Mouse (Mus musculus) heart, embryonic 15.5 days (tissue): ENCODE measurements around the gene Hmgcr. TPM values are rescaled to one million over a fixed set of nuclear protein-coding genes. Genes with fewer than 3 reads are reported as not detected.

Experiments
- ATAC-seq: fragments of 200-750 bp; cut with Nextera tagmentation; replicated peaks from 2 replicates; pipeline ENCODE4 v1.8.0; 2017; ENCODE audit warnings: low read depth, moderate TSS enrichment; ENCODE audit not compliant: insufficient number of reproducible peaks, insufficient read depth, low FRiP score
- H3K27ac ChIP-seq: fragments of 300-500 bp; sonication (generic); 2 replicates; pipeline ENCODE4 v1.5.1; 2015; ENCODE audit warnings: mild to moderate bottlenecking, inconsistent platforms
- H3K27me3 ChIP-seq: fragments of 300-500 bp; sonication (generic); 2 replicates; pipeline ENCODE4 v1.6.1; 2015; ENCODE audit warnings: inconsistent platforms
- H3K36me3 ChIP-seq: fragments of 300-500 bp; sonication (generic); 2 replicates; pipeline ENCODE4 v1.6.1; 2015; ENCODE audit warnings: mild to moderate bottlenecking, inconsistent platforms
- H3K4me1 ChIP-seq: fragments of 300-500 bp; sonication (generic); replicated peaks from 2 replicates; pipeline ENCODE4 v1.6.1; 2015; ENCODE audit warnings: inconsistent platforms
- H3K4me2 ChIP-seq: fragments of 300-500 bp; sonication (generic); 2 replicates; pipeline ENCODE4 v1.6.1; 2015; ENCODE audit warnings: inconsistent platforms, mild to moderate bottlenecking, moderate library complexity
- H3K4me3 ChIP-seq: fragments of 300-500 bp; sonication (generic); 2 replicates; pipeline ENCODE4 v1.5.1; 2015; ENCODE audit warnings: mild to moderate bottlenecking, inconsistent platforms
- H3K9ac ChIP-seq: fragments of 300-500 bp; sonication (generic); 2 replicates; pipeline ENCODE4 v1.6.1; 2015; ENCODE audit warnings: mild to moderate bottlenecking, inconsistent platforms
- H3K9me3 ChIP-seq: fragments of 300-500 bp; sonication (generic); replicated peaks from 2 replicates; pipeline ENCODE4 v1.6.1; 2016; ENCODE audit warnings: inconsistent platforms
- WGBS: fragments of 180-500 bp; shearing (Covaris S2); methylation state at CpG from one replicate; pipeline ENCODE4 v1.1.7; 2015; ENCODE audit warnings: mixed read lengths; 5-methylcytosine and 5-hydroxymethylcytosine counted together
- polyA plus RNA-seq: library from polyadenylated mRNA; unstranded; fragments of >200 nt; fragmentation: Nextera tagmentation; extraction: Ambion mirVana; gene quantifications from 2 replicates; pipeline ENCODE4 v1.2.1, GENCODE M21; 2015

The Hmgcr gene
- polyA plus RNA-seq, result 22.4 and 31.7 TPM in 2 replicates

DNA sequence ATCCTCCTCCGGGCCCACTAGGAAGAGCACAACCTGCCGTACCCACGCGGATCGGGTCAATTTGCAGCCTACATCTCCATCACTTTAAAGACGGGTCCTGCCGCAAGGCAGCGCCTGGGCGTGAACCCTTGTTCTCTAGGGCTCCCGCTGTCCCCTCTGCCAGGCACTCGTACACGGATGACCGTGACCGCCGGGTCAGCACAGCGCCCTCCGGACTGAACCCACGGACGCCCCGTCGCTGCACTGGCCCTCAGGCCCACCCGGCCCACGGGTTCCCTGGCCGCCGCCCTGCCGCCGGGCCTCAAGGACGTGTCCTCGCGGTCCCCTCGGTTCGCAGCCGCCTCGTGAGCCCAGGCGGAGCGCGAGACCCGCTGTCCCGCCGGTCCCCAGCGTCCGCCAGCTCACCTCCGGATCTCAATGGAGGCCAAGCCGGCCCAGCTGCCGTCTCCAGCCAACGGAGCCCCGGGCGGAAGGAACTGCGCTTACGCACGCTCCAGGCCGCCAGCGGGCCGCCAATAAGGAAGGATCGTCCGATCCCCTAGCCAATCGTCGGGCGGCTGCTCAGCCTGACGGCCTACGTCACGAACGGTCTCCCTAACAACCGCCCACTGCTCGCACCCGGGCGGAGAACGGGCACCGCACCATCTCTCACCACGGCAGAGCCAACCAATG is at the start of gene Hmgcr:
Hmgcr (minus strand) TSS at position 531 of the 672 bp plus-strand sequence.
- H3K36me3 ChIP-seq, result peaks cover 6% of the 10 kb centered on the region
- under 1% methylated on average over 70 of the region's 70 CpGs for WGBS
- peak within 1 kb of the TSS; percentile 69 for H3K4me2 ChIP-seq
- no peaks in the 10 kb centered on the region for H3K9me3 ChIP-seq
- H3K9ac ChIP-seq, result peak within 1 kb of the TSS; percentile 90
- H3K4me3 ChIP-seq, result peak within 1 kb of the TSS; percentile 88
- H3K4me1 ChIP-seq, result peaks cover 18% of the 10 kb centered on the region
- ATAC-seq, result peak; percentile 100
- H3K27me3 ChIP-seq, result no peaks in the 10 kb centered on the region
- peak within 1 kb of the TSS; percentile 93 for H3K27ac ChIP-seq

DNA sequence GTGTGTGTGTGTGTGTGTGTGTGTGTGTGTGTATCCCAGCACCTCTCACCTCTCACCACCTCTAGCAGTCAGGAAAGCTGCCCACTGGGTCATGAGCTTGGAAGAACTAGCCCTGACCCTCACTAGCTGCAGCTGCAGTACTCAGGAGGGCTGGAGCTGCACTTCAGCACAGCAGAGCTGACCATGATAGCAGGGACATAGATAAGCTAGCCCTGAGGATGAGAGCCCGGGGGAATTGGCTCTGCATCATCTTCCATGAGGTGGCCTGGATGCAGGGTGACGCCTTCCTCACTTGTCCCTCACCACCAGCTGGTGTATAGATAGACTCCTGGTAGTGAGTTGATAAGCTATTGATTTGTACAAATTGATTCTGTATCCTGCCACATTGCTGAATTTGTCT is 49.3 kb upstream of the Hmgcr start:
- no peaks in the 10 kb centered on the region for H3K27me3 ChIP-seq
- H3K9ac ChIP-seq, result no peak overlapping the region
- H3K4me3 ChIP-seq, result no peak overlapping the region
- H3K27ac ChIP-seq, result no peak overlapping the region
- no peak for ATAC-seq
- H3K4me1 ChIP-seq, result no peaks in the 10 kb centered on the region
- no peaks in the 10 kb centered on the region for H3K36me3 ChIP-seq
- no peaks in the 10 kb centered on the region for H3K9me3 ChIP-seq
- no peak overlapping the region for H3K4me2 ChIP-seq
- WGBS, result 47% methylated on average over 2 of the region's 2 CpGs

DNA sequence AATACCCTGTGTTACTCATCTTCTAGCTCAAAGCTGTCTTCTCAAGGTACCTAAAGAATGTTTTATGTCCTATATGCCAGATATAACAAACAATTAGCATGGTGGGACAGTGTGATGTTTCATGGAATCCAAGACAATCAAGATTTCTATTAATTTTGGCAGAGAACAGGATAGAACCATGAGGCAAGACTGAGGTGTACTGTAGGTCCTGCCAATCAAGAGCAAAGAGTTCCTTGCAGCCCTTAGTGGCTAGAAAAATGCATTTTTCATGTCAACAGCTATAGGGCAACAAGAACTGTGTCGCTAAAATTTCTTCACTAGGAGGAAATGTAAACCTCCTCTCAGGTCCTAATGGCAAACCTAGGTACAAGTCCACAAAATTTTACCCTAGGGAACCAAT is 47.1 kb upstream of the Hmgcr start:
- Histone ChIP-seq H3K27ac (no peak overlapping the region), H3K9ac (no peak overlapping the region), H3K9me3 (no peaks in the 10 kb centered on the region), H3K27me3 (no peaks in the 10 kb centered on the region), H3K36me3 (no peaks in the 10 kb centered on the region), H3K4me2 (no peak overlapping the region), H3K4me3 (no peak overlapping the region), H3K4me1 (no peaks in the 10 kb centered on the region)
- 49% methylated on average over 1 of the region's 1 CpGs for WGBS
- no peak for ATAC-seq

GRCm38 (mm10) chr13:96716311-96716710 is 45.6 kb upstream of the Hmgcr start:
- Histone ChIP-seq H3K9me3 (no peaks in the 10 kb centered on the region), H3K36me3 (no peaks in the 10 kb centered on the region), H3K9ac (no peak overlapping the region), H3K27me3 (no peaks in the 10 kb centered on the region), H3K4me2 (no peak overlapping the region), H3K27ac (no peak overlapping the region), H3K4me3 (no peak overlapping the region), H3K4me1 (no peaks in the 10 kb centered on the region)
- ATAC-seq, result no peak
- 87% methylated on average over 2 of the region's 2 CpGs for WGBS

GRCm38 (mm10) chr13:96709269-96710233 is 38.8 kb upstream of the Hmgcr start:
- WGBS, result 70% methylated on average over 8 of the region's 8 CpGs

GRCm38 (mm10) chr13:96702567-96703278 is 32.0 kb upstream of the Hmgcr start:
- Histone ChIP-seq H3K9me3 (no peaks in the 10 kb centered on the region), H3K36me3 (no peaks in the 10 kb centered on the region), H3K27me3 (no peaks in the 10 kb centered on the region), H3K4me2 (no peak overlapping the region), H3K4me3 (no peak overlapping the region), H3K27ac (no peak overlapping the region), H3K9ac (no peak overlapping the region), H3K4me1 (no peaks in the 10 kb centered on the region)
- no peak for ATAC-seq
- 68% methylated on average over 9 of the region's 9 CpGs for WGBS

More at GRCm38 (mm10) chr13:96709269-96710233, 38.8 kb upstream of the Hmgcr start:
- no peak overlapping the region for H3K9ac ChIP-seq
- H3K4me1 ChIP-seq, result no peaks in the 10 kb centered on the region
- no peak overlapping the region for H3K4me3 ChIP-seq
- no peaks in the 10 kb centered on the region for H3K36me3 ChIP-seq
- H3K27ac ChIP-seq, result no peak overlapping the region
- H3K4me2 ChIP-seq, result no peak overlapping the region
- no peaks in the 10 kb centered on the region for H3K9me3 ChIP-seq
- no peak for ATAC-seq
- no peaks in the 10 kb centered on the region for H3K27me3 ChIP-seq

GRCm38 (mm10) chr13:96697805-96698586 is 27.3 kb upstream of the Hmgcr start:
- H3K27me3 ChIP-seq, result no peaks in the 10 kb centered on the region
- H3K4me1 ChIP-seq, result no peaks in the 10 kb centered on the region
- H3K9ac ChIP-seq, result no peak overlapping the region
- H3K4me3 ChIP-seq, result no peak overlapping the region
- no peak overlapping the region for H3K27ac ChIP-seq
- no peaks in the 10 kb centered on the region for H3K9me3 ChIP-seq
- no peak overlapping the region; the same call in 1 of the 2 replicates for H3K4me2 ChIP-seq
- H3K36me3 ChIP-seq, result no peaks in the 10 kb centered on the region
- WGBS, result 47% methylated on average over 8 of the region's 8 CpGs
- peak; percentile 88 for ATAC-seq

DNA sequence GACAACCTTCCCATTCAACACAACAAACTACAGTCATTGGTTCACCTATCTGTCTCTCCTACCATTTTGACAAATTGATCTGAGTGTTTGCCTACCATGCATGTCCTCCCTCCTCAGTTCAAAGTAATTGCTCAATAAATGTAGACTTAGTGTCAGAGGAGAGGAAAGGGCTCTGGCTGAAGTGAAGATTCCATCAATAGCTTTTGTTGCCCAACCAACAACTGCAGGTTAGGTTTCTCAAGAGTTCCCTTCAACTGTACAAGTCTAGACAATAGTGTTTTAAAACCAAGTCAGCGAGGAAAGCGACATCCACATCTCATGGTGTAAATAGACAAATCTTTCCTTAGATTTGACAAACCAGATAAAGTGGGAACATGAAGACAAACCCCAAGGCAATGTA is 24.7 kb upstream of the Hmgcr start:
- no peak overlapping the region for H3K9ac ChIP-seq
- no peaks in the 10 kb centered on the region for H3K27me3 ChIP-seq
- no peaks in the 10 kb centered on the region for H3K36me3 ChIP-seq
- H3K4me3 ChIP-seq, result no peak overlapping the region
- ATAC-seq, result no peak
- H3K4me1 ChIP-seq, result no peaks in the 10 kb centered on the region
- no peak overlapping the region for H3K27ac ChIP-seq
- H3K4me2 ChIP-seq, result no peak overlapping the region
- WGBS, result 92% methylated on average over 2 of the region's 2 CpGs
- H3K9me3 ChIP-seq, result no peaks in the 10 kb centered on the region

DNA sequence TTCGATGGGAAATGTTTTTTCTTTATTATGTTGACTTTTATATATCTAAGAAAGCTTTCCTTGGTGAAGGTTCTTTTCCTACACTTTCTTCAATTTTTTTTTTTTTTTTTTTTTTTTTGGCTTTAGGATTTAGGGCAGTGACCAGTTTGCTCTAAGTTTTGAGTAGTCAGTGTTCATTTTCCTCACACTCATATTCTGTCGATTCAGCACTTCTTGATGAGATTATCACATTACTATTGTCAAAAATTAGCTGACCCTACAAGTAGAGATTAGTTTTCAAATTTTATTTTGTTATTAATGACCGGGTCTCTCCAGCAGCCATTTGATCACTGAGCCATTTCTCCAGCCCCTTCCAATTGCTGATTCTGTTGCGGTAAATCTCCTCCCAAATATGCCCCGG is 19.2 kb upstream of the Hmgcr start:
- no peak overlapping the region for H3K27ac ChIP-seq
- H3K27me3 ChIP-seq, result no peaks in the 10 kb centered on the region
- H3K36me3 ChIP-seq, result no peaks in the 10 kb centered on the region
- H3K9me3 ChIP-seq, result no peaks in the 10 kb centered on the region
- H3K4me2 ChIP-seq, result no peak overlapping the region
- 87% methylated on average over 5 of the region's 5 CpGs for WGBS
- no peak overlapping the region for H3K9ac ChIP-seq
- no peaks in the 10 kb centered on the region for H3K4me1 ChIP-seq
- H3K4me3 ChIP-seq, result no peak overlapping the region
- no peak for ATAC-seq

DNA sequence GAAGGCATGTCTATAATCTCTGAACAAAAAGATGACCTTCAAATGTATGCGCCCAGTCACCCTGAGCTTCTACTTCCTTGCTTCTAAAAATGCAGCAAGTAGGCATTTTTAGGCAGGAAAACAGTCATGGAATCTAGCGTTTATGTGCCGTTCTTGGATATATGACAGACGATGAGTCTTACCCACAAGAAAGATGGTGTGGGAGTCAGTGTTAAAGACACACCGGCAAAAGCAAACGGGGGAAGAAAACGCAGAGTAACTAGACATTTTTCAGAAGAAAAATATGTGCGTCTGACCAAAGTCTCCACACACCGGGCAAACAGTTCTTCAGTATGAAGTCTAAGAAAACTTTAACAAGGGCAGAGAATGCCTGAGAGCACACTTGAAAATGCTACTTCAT is 16.5 kb upstream of the Hmgcr start:
- no peak for ATAC-seq
- H3K4me1 ChIP-seq, result no peaks in the 10 kb centered on the region
- H3K27ac ChIP-seq, result no peak overlapping the region
- H3K36me3 ChIP-seq, result no peaks in the 10 kb centered on the region
- H3K9ac ChIP-seq, result no peak overlapping the region
- H3K9me3 ChIP-seq, result no peaks in the 10 kb centered on the region
- no peak overlapping the region for H3K4me2 ChIP-seq
- WGBS, result 80% methylated on average over 9 of the region's 9 CpGs
- no peak overlapping the region for H3K4me3 ChIP-seq
- no peaks in the 10 kb centered on the region for H3K27me3 ChIP-seq
